Mouse (Mus musculus) retina, postnatal 7 days (tissue): ENCODE data around the gene Gse1.
"Not testable (repeated sequence)": the region's sequence is repeated elsewhere in the genome, so short reads cannot be mapped to it uniquely, and the experiment has no call there.

Experiments used
- DNase-seq: peaks from one replicate; pipeline ENCODE4 v3.0.0-alpha.2; 2012; ENCODE audit warnings: low read depth, low spot score

The Gse1 gene

GRCm38 (mm10) chr8:120322956-120323448, 94.7 kb downstream of the Gse1 start:
- DNase-seq: peak; percentile 81

GRCm38 (mm10) chr8:120324555-120324954, 96.3 kb downstream of the Gse1 start:
- DNase-seq: no peak

GRCm38 (mm10) chr8:120325172-120325767, 97.0 kb downstream of the Gse1 start:
- no peak for DNase-seq

GRCm38 (mm10) chr8:120327131-120327554, 98.9 kb downstream of the Gse1 start:
- peak; percentile 84 for DNase-seq

- DNase-seq: no peak
Observed at GRCm38 (mm10) chr8:120328361-120329022, 100.2 kb downstream of the Gse1 start.

- DNase-seq: no peak
Observed at GRCm38 (mm10) chr8:120329030-120329748, 100.9 kb downstream of the Gse1 start.

GRCm38 (mm10) chr8:120331027-120331426, 102.8 kb downstream of the Gse1 start:
- DNase-seq: no peak

- no peak for DNase-seq
Observed at GRCm38 (mm10) chr8:120332379-120333229, 104.3 kb downstream of the Gse1 start.

- DNase-seq: no peak
Observed at GRCm38 (mm10) chr8:120333681-120334080, 105.4 kb downstream of the Gse1 start.

- DNase-seq: not testable (repeated sequence)
Observed at GRCm38 (mm10) chr8:120334261-120334660, 106.0 kb downstream of the Gse1 start.

- DNase-seq: no peak
Observed at GRCm38 (mm10) chr8:120334878-120335261, 106.6 kb downstream of the Gse1 start.

- DNase-seq: peak; percentile 73
Observed at GRCm38 (mm10) chr8:120335262-120336086, 107.2 kb downstream of the Gse1 start.

GRCm38 (mm10) chr8:120336087-120336380, 107.8 kb downstream of the Gse1 start:
- DNase-seq: peak; percentile 79

- DNase-seq: no peak
Observed at GRCm38 (mm10) chr8:120336909-120337555, 108.8 kb downstream of the Gse1 start.

GRCm38 (mm10) chr8:120337627-120338026, 109.4 kb downstream of the Gse1 start:
- no peak for DNase-seq

- DNase-seq: no peak
Observed at GRCm38 (mm10) chr8:120338678-120339077, 110.4 kb downstream of the Gse1 start.

GRCm38 (mm10) chr8:120339743-120340142, 111.5 kb downstream of the Gse1 start:
- no peak for DNase-seq

GRCm38 (mm10) chr8:120341124-120341523, 112.9 kb downstream of the Gse1 start:
- no peak for DNase-seq

GRCm38 (mm10) chr8:120342847-120343548, 114.7 kb downstream of the Gse1 start:
- DNase-seq: no peak

GRCm38 (mm10) chr8:120343582-120343981, 115.3 kb downstream of the Gse1 start:
- DNase-seq: no peak
